Mouse (Mus musculus) spleen, postnatal 36 days (tissue): ENCODE results near the gene Dnaaf5.

Source experiments
- DNase-seq, 2 experiments: peaks; one replicate each; pipeline ENCODE4 v3.0.0; 2022; ENCODE audit warnings: low spot score in 2 of 2, mixed read lengths in 1 of 2

Gene Dnaaf5

GRCm38 (mm10) chr5:139228318-139228717 is 78.3 kb downstream of the Dnaaf5 start:
- DNase-seq = no peak

- no peak for DNase-seq
These were observed 79.7 kb downstream of the Dnaaf5 start for GRCm38 (mm10) chr5:139229716-139230115.

- DNase-seq = no peak
These were observed 82.1 kb downstream of the Dnaaf5 start for GRCm38 (mm10) chr5:139232083-139232482.

GRCm38 (mm10) chr5:139234423-139234822 is 84.4 kb downstream of the Dnaaf5 start:
- DNase-seq = no peak
